Mouse (Mus musculus) liver, adult 2 months (tissue): Measurements from ENCODE around the gene Glb1.

ENCODE experiments used
- CTCF ChIP-seq: fragments of 200-500 bp; IDR thresholded peaks from 2 replicates; pipeline ENCODE4 v1.5.1; 2011; ENCODE audit warnings: low read depth, low read length, control low read depth
- POLR2A ChIP-seq: fragments of 200-500 bp; IDR thresholded peaks from 2 replicates; pipeline ENCODE4 v1.6.1; 2011; ENCODE audit warnings: low read length, control low read depth; ENCODE audit not compliant: insufficient read depth; ENCODE audit errors: extremely low read depth

GRCm38 (mm10) chr9:114477019-114477418 is 76.1 kb downstream of the Glb1 start:
- TF ChIP-seq CTCF (no peak), POLR2A (no peak)
